Mouse (Mus musculus): ENCODE data around the gene Mrpl55.

Gene Mrpl55

DNA sequence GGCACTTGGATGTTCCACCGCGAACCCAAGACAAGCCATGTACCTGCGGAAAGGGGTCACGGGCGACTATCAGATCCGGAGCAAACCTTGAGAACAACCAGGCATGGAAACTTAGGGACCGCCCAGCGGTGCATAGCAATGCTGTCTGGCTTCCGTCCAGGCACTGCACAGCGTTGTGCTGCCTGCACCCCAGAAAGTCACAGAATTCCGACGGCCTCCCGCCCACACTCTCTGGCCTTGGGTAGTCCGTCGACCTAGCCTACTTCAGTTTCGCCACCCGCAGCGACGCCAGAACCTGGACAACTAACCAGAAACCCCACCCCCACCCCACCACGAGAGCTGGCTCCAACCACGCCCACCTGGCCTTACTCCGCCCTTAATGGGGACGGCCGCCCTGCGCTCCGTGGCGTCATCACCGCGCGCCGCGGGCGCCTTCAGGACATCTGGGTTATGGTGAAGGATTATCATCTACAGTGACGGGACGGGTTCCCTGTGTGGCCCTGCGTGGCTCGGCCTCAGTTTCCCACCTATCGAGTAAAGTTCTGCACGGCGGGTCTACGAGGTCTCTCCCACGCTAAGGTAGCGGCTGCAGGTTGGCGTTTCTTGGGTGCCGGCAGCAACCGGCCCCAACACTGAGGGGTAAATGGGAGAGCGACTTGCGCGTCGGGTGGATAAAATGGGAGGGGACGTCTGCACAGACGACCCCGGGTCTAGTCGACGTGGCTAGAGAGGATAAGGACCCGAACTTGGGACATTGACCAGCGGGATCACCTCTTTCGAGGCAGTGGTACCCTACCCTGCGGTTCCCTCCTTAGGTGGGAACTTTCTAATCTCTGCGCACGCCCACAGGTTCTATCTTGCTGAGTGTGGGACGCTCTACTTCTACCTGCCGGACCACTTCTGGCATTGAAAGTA, at the start of gene Mrpl55:
Mrpl55 (plus strand) TSS at position 406 of the 915 bp plus-strand sequence.
- no peak for DNase-seq (ENCODE audit: extremely low read depth, low read depth, low spot score)

DNA sequence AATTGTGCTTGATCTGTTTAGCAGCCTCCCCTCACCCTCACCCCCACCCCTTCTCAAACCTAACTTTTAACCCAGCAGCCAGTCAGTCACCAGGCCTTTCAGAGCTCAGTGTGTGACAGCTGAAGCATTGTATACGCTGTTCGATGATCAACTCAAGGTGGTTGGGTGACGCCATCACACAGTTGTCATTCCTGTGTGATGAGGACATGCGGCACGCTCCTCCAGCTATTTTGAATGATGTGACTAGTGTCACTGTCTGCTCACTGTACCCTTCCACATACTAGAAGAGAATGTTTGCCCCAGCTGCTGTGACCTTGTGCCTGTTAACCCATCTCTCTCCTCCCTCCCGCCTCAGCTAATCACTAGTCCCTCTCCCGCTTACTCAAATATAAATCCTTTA, 48.1 kb upstream of the Mrpl55 start:
- no peak for DNase-seq (ENCODE audit: extremely low read depth, low read depth, low spot score)

DNA sequence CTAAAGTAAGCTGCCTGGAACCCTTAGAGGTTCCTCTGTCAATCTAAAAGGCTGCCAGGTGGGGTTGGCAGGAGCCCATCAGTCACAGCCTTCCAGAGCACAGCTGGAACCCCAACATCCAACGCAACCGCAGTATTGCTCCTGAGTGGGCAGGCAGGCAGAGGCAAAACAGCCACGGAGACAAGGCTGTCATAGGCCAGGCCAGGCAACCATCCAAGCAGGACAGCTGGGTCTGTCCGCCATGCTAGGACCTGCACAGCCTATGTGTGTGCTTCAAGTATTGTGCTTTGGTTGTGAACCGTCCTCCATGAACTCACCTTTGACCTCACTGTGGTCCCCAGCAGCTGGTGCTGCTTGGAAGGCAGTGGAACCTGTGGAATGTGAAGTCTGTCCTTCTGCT, 46.4 kb upstream of the Mrpl55 start:
- no peak for DNase-seq (ENCODE audit: extremely low read depth, low read depth, low spot score)

DNA sequence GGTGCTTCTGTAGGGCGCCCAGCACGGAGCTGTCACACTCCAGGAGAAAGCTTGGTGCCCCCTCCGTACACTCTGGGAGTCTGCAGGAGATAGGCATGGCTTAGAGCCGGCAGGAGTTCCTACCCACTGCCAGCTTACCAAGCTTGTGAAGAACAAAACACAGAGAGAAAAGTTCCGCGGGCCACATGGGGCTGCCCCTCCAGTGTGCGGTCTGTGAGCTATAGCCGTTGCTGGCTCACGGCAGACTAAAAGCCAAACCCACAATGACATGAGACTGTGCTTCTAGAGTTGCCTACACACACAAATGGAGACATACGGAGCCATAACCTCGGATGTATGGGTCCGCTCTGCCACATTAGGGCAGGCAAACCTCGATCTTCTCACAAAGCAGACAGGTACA, 43.2 kb upstream of the Mrpl55 start:
- DNase-seq (ENCODE audit: extremely low read depth, low read depth, low spot score): no peak

DNA sequence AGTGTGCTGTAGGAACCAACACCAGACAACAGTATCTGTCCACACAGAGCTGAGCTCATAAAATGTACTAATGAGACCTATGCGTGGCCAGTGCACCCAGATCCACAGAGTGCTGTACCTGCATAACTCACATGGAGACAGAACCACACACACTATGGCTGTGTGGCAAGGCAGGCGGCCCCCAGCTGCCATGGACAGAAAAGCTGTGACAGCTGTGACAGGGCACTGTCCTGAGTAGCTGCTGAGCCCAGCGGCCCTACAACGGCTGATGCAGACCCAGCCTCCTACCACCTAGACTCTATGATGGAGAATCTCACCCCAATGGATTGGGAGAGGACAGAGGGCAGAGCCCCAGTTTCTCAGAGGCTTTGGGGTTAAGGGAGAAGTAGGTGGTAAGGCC, 42.7 kb upstream of the Mrpl55 start:
- no peak for DNase-seq (ENCODE audit: extremely low read depth, low read depth, low spot score)

DNA sequence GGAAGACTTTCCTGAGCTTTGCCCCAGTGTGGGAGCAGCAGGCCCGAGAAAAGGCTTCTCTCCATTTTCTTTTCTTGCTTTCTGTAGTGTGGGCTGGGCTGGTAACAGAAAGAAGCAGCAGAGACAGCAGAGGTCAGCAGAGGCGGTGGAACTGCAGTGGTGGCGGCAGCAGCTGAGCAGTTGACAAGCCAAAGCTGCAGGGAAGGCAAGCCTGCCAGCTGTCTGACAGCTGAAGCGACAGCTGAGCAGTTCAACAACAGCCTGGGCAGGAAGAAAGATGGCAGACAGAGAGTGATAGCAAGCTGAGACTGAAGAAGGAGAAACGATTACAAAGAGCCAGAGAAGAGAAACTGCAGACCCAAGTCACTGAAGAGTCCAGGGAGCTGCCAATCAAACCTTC, 40.9 kb upstream of the Mrpl55 start:
- DNase-seq (ENCODE audit: extremely low read depth, low read depth, low spot score): no peak

DNA sequence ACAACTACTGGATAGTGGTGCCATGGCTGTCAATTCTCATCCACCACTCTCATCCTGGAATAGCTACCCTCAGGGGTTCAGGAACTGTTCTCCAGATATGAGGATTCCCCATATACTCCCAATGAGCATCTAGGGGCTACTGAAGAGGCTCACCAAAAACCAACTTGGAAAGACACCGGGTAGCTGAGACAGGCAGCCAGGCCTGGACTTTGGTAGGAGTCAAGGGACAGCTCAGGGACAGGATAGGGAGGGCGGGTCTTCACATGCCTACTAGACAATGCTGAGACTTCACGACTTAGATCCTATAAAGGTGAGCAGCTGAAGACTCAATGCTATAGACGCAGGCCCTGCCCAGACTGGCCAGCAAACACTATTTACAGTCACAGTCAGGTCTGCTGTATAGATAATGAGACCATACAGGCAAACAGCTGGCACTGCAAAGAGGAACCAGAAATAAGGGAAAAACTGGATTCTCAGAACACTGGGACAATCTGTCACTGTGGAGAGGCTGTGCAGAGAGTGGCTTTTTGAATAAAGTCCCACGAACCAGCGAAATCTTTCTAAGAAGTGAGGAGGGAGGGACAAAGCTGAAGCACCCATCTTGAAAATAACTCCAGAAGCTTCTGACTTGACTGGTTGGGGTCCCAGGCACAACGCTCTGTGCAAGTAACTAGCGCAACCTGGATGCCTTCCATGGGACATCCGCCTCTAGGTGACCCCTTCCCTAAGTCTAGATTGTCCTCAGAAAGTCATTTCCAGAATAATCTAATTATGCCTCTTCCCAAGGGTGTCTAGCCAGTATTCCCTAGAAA, 39.6 kb upstream of the Mrpl55 start:
- DNase-seq (ENCODE audit: extremely low read depth, low read depth, low spot score): no peak

DNA sequence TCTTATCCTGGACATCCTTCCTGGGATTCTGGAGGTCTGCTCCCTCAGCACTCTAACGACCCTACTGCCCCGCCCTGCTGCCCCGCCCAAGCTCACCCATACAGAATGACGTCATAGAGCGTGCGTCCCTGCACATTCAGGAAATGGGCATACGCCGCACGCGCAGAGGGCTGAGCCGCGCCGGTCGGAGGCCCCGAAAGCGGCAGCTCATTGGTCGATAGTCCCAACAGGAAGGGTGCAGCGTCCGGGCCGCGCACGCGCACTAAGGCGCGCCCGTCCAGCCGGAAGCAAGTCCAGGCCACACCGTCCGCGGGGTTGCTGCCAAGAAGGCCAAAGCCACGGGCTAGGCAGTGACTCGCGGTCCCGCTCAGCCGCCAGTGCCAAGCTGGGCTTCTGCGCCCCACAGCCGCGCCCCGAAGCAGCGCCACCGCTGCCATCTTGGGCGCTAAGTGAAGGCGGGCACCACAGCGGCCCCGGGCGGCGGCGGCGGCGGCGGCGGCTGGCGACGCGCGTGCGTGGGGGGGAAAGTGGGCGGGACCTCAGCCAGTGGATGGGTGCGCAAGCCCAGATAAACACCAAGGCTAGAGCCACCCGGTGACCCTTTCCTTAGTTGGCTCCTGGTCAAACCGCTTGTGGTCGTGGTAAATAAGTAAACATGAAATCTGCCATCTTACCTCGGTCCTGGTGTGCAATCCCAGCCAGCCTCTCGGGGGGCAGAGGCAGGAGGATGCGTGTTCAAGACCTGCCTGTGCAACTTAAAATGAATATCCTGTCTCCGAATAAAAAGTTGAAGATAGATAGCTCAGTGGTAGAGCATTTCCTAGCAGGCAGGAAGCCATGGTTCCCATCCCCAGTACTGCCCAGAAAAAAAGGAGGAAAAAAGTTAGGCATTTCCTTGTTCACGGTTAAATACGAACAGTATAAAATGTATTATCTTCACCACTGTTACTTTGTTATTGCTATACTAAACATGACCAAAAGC, 38.7 kb upstream of the Mrpl55 start, which contains the start of gene Iba57:
Iba57 (minus strand) TSS at position 485 of the 982 bp plus-strand sequence.
- DNase-seq (ENCODE audit: extremely low read depth, low read depth, low spot score): no peak

DNA sequence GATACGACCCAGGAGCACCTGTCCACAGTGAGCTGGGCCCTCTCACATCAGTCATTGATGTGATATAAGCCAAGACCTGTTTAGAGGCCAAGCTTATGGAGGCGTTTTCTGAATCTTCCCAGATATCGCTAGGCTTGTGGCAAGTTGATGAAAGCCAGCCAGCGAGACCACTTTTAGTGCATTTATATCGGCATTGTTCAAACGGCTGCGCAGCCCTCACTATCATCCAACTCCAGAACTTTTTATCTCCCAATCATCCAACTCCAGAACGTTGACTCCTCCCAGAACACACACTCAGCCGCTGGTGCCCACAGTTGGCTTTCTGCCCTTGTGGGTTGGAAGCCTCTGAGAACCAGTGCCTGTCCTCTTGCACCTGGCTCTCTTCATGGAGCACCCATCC, 37.9 kb upstream of the Mrpl55 start:
- DNase-seq (ENCODE audit: extremely low read depth, low read depth, low spot score): no peak

DNA sequence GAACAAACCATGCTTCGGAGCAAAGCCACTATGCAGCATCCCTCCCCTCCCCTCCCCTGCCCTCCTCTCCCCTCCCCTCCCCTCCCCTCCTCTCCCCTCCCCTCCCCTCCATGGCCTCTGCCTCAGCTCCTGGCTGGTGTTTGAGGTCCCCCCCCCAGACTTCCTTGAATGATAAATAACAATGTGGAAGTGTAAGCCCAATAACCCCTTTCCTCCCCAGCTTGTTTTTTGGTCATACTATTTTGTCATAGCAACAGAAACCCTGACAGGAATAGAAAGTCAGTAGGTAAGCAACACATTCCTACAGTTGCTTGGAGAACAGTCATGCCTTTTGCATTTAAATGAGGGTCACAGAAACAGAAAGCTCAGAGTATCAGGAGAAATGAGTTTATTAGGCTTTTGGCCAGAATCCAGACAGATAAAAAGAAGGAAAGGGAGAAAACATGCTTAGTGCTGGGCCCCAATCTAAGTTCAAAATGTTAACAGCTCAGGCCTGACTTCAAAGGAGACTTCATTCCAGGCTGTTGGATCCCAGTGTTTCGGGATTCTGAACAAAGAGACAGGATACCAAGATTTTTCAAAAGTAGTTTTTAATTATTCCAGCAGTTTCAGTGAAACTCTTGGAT, 36.6 kb upstream of the Mrpl55 start:
- DNase-seq (ENCODE audit: extremely low read depth, low read depth, low spot score): no peak

DNA sequence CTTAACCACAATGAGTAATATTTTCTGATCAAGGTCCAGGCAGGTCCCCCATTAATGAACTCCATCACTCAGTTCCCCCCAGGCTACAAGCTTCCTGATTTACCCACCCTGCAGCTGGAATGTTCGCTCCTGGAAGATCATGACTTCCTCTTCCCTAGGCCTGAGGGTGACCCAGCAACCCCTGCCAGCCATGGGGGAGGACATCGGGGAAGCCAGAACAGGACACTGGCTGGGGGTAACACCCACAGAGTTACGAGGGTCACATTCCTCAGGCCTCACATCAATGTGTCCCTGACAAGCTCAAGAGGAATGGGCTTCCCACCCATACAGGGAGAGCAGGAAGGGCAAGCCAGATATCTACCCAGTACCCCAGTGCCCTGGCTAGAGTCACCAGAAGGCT, 32.5 kb upstream of the Mrpl55 start:
- no peak for DNase-seq (ENCODE audit: extremely low read depth, low read depth, low spot score)

DNA sequence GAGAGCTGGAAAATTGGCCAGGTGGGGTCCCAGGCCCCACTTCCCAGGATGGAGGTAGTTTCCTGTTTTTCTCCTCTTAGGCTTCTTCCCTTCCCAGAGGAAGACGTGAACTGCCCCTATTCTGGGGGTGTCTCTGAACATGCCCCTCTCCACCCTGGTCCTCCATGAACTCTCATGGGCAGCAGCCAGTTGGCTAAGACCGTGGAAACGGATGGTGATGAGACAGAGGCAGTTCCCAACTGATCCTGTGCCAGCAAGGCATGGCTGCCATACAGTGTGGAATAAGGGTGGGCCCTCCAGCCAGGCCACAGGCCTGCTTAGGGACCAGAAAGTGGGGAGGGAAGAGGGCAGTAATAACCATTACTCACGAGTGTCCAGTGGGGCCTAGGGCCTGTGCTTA, 31.7 kb upstream of the Mrpl55 start:
- no peak for DNase-seq (ENCODE audit: extremely low read depth, low read depth, low spot score)

DNA sequence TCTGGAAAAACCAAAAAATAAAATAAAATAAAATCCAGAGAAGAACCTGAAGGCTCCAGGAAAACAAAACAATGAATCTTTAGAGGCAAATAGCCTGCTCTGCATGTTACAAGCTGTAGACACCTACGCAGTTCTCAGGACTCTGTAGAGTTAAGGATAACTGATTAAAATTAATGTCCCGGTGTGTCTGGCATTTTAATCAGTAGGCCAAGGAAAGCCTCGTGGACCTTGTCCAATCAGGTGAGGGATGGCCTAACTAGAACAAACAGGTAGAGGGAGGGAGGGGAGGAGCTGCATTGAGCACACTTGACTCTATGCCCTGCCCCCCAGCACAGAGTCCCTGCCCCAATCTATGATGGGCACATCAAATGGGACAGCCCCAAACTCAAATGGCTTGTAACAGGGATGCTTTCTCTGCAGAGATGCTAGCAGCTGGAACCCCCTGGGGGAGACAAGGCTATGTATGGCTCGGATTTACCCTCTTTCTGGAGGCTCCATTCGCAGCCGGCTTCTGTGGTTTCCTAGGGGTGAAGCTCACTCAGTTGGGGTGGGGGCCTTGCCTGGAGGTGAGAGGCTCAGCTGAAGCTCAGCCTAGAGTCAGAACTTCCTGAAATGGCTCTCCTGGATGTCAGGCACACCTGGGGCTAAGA, 28.0 kb upstream of the Mrpl55 start:
- DNase-seq (ENCODE audit: extremely low read depth, low read depth, low spot score): no peak

DNA sequence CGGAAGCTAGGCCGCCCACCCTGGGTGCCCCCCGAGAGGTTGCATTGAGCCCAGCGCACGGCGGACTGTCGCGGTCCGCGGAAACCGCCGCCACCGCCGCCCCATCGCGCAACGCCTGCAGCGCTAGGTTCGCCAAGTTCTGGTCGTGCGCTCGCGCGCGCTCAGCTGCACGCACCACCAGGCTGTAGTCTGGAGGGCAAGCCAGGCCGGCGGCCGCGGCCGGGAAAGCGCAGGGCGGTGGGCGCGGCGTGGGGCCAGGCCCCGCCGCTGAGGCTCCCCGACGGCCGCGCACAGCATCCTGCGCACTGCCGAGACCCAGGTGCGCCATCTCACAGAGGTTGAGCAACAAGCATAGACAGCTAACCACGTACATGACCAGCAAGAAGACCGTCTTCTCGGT, 25.8 kb upstream of the Mrpl55 start:
- no peak for DNase-seq (ENCODE audit: extremely low read depth, low read depth, low spot score)

DNA sequence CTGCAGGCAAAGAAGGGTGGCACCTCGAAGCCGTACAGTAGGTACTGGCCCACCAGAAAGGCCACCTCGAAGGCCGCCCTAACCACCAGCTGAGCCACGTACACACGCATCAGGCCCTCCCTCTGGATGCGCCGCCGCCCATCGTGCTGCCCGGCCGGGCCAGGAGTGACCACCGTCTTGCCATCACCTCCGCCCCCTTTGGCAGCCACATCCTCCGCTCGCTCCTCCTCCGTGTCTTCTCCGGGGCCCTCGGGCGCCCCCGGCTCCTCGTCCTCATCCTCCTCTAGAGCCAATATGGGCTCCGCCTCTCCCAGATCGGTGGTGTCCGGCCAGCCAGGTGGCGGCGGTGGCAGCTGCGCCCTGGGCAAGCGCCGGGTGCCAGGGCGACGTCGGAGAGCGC, 25.4 kb upstream of the Mrpl55 start:
- DNase-seq (ENCODE audit: extremely low read depth, low read depth, low spot score): no peak

DNA sequence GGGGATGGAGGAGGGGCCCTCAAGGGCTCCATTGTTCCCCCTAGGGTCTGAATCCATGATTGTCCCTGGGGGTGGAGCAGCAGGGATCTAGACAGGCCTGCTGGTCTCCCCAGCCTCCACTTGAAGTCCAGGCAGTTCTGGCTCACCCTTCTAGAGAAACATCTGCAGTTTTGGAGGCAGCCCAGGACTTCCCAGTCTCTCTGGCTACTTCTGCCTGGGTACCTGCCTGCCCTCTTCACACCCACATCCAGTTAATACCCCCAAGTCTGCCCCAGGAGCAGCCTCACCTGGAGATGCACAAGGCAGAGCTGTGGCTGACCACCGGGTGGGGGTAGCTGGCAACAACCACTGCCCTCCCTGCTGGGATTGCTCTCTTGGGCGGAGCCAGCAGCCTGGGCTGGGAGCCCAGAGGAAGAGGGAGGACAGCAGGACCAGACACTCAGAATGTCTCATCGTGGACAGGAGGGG, 19.4 kb upstream of the Mrpl55 start, which contains the start of gene Gjc2:
Gjc2 (minus strand) TSS at position 350 of the 468 bp plus-strand sequence.
- DNase-seq (ENCODE audit: extremely low read depth, low read depth, low spot score): no peak

DNA sequence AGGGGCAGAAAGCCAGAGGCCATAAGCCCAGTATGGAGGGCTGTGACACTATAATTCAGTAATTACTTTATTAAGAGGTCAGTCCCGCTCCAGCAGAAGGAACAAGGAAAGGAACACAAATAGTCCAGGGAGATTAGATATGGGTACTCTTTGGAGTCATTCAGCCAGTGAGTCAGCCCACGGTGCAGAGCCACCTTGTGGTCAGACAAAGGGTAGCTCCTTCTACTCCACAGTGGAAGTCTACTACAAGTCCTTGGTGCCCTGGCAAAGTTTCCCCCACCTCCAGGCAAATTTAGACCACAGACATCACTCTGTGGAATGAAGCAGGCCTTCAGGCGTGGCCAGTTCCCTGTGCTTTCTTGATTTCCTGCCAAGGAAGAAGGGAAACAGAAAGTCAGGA, 18.5 kb upstream of the Mrpl55 start:
- DNase-seq (ENCODE audit: extremely low read depth, low read depth, low spot score): no peak

DNA sequence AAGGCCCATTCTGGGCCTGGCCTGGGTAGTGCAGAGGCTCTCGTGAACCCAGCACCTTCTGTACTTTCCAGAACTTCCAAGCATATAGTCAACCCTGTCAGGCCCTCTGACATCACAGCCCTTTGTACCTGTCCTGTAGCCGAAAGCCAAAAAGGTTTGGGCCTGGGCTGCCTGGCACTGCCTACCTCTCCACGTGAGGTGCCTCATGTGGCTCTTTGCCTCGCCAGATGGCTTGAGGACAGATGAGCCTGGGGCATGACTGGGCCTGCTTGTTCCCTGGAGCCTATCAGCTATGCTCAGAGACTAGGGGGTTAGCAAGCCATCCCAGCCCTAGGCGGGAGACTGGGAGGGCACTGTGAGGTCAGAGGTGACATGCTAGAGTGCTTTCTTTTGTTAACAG, 16.8 kb upstream of the Mrpl55 start:
- DNase-seq (ENCODE audit: extremely low read depth, low read depth, low spot score): no peak

DNA sequence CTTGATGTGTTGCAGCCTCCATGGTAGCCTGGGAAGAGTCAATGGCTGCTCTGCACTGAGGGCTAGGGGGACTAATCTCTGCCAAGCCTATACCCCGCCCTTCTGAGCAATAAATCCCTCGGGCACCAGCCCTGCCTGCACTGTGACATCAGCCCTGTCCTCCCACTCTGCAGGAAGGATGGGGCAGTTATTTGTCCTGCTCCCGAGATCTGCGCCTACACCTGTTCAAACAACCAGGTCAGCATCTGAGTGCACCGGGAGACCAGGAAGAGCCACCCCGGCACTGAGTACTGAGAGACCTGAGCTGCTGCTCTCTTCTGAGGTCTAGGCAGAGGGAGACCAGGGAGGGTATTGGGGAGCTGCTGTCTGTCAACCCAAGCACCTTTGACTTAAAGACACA, 14.6 kb upstream of the Mrpl55 start:
- no peak for DNase-seq (ENCODE audit: extremely low read depth, low read depth, low spot score)
